Mouse (Mus musculus): ENCODE results near the gene Lctl. TPM values are rescaled to one million over a fixed set of nuclear protein-coding genes. Genes with fewer than 3 reads are reported as not detected.

Lctl gene
- total RNA-seq, 2 experiments from 2014 or later, result not detected

Other genes starting within 250 kb of the Lctl start
- 10 to 100 TPM in 1 of 2 experiments, 1 to 10 TPM in 1; 9.0 to 11.3 TPM for gene Smad6, start 95.1 kb upstream of the Lctl start, total RNA-seq (2021)
- gene Zwilch, start 56.0 kb downstream of the Lctl start, total RNA-seq (2021), result under 1 TPM; 0.64 to 0.99 TPM
- gene Rpl4, start 56.2 kb downstream of the Lctl start, total RNA-seq (2021), result 100 to 1,000 TPM; 464 to 493 TPM
- 10 to 100 TPM; 20.2 to 23.9 TPM for gene Snapc5, start 62.1 kb downstream of the Lctl start, total RNA-seq (2021)
- 1 to 10 TPM; 3.0 to 3.5 TPM for gene Uchl4, start 118.1 kb downstream of the Lctl start, total RNA-seq (2021)
- 10 to 100 TPM; 50.1 to 51.8 TPM for gene Map2k1, start 136.5 kb downstream of the Lctl start, total RNA-seq (2021)
- 10 to 100 TPM in 1 of 2 experiments, 1 to 10 TPM in 1; 9.6 to 12.3 TPM for gene Tipin, start 164.4 kb downstream of the Lctl start, total RNA-seq (2021)
- gene Dis3l, start 224.1 kb downstream of the Lctl start, total RNA-seq (2021), result 10 to 100 TPM; 25.0 to 30.6 TPM

Data from heart, adult 18-20 months (tissue).